Mouse (Mus musculus) myocyte (in vitro differentiated cells): ENCODE measurements around the gene Olfr153. TPM values are rescaled to one million over a fixed set of nuclear protein-coding genes. Genes with fewer than 3 reads are reported as not detected.
"Not testable (repeated sequence)": the region's sequence is repeated elsewhere in the genome, so short reads cannot be mapped to it uniquely, and the experiment has no call there.

ENCODE experiments used
- H3K27me3 ChIP-seq: one replicate; pipeline ENCODE4 v1.6.1; 2011; ENCODE audit not compliant: control insufficient read depth, insufficient read depth, insufficient read length
- H3K36me3 ChIP-seq: one replicate; pipeline ENCODE4 v1.6.1; 2011; ENCODE audit not compliant: control insufficient read depth, insufficient read depth
- H3K4me2 ChIP-seq: one replicate; pipeline ENCODE4 v1.6.1; 2011; ENCODE audit warnings: low read depth, control low read depth
- H3K4me3 ChIP-seq: one replicate; pipeline ENCODE4 v1.5.1; 2011; ENCODE audit warnings: mild to moderate bottlenecking, control low read depth, moderate library complexity
- H3K79me2 ChIP-seq: one replicate; pipeline ENCODE4 v1.6.1; 2011; ENCODE audit not compliant: control insufficient read depth, insufficient read depth
- H3ac ChIP-seq: one replicate; pipeline ENCODE4 v1.6.1; 2011; ENCODE audit not compliant: control insufficient read depth, insufficient read length
- E2F4 ChIP-seq: IDR thresholded peaks from one replicate; pipeline ENCODE4 v1.6.1; 2011; ENCODE audit warnings: mild to moderate bottlenecking, control low read depth, moderate library complexity; ENCODE audit not compliant: insufficient read depth
- MYOG ChIP-seq, 3 experiments: IDR thresholded peaks; one replicate each; pipeline ENCODE4 v1.6.1; 2011; ENCODE audit warnings: control low read depth in 2 of 3, low read depth in 2 of 3, mild to moderate bottlenecking in 2 of 3; ENCODE audit not compliant: insufficient read length in 2 of 3, control insufficient read depth in 1 of 3, insufficient read depth in 1 of 3
- USF1 ChIP-seq: IDR thresholded peaks from one replicate; pipeline ENCODE4 v1.6.1; 2011; ENCODE audit warnings: low read depth, mild to moderate bottlenecking, control low read depth, moderate library complexity
- polyA plus RNA-seq: library from polyadenylated mRNA; unstranded; fragments of >200 nt; fragmentation: generic; extraction: Trizol; gene quantifications from one replicate; pipeline ENCODE4 v1.2.1, GENCODE M21; 2012; ENCODE audit warnings: missing spikeins

Olfr153 gene
- polyA plus RNA-seq, 1 experiment = not detected

GRCm38 (mm10) chr2:87545442-87545841 lies 13.8 kb downstream of the Olfr153 start, which contains the start of gene Olfr1128:
Olfr1128 (minus strand) TSS chr2:87545542.
- no peak for TF ChIP-seq MYOG (IDR thresholded peaks at IDR 0.05; ENCODE audit: control insufficient read depth in 1 of 3, insufficient read depth in 1 of 3, insufficient read length in 2 of 3, low read depth in 2 of 3)
- no peak for TF ChIP-seq E2F4
- no peak for TF ChIP-seq USF1
- no peak within 1 kb of the TSS for H3K4me2 ChIP-seq
- no peaks in the 10 kb centered on the region for H3K36me3 ChIP-seq
- no peaks in the 10 kb centered on the region for H3K79me2 ChIP-seq
- no peak within 1 kb of the TSS for H3ac ChIP-seq
- H3K4me3 ChIP-seq = no peak within 1 kb of the TSS
- no peaks in the 10 kb centered on the region for H3K27me3 ChIP-seq

- H3K4me2 ChIP-seq, H3ac ChIP-seq, H3K79me2 ChIP-seq: not testable (repeated sequence)
These were observed 42.0 kb downstream of the Olfr153 start, which contains the start of gene Olfr1129 for GRCm38 (mm10) chr2:87573602-87574001. Olfr1129 (plus strand) TSS chr2:87573902.

More at GRCm38 (mm10) chr2:87573602-87574001, 42.0 kb downstream of the Olfr153 start, which contains the start of gene Olfr1129:
- H3K36me3 ChIP-seq, H3K27me3 ChIP-seq, H3K4me3 ChIP-seq: not testable (repeated sequence)

Other genes starting within 250 kb of the Olfr153 start
- gene Olfr1118, start 224.2 kb upstream of the Olfr153 start, polyA plus RNA-seq = not detected
- not detected for gene Olfr1120, start 177.0 kb upstream of the Olfr153 start, polyA plus RNA-seq
- gene Olfr1121, start 161.9 kb upstream of the Olfr153 start, polyA plus RNA-seq = not detected
- not detected for gene Olfr1122, start 145.9 kb upstream of the Olfr153 start, polyA plus RNA-seq
- gene Olfr1123, start 115.2 kb upstream of the Olfr153 start, polyA plus RNA-seq = not detected
- not detected for gene Olfr1124, start 101.5 kb upstream of the Olfr153 start, polyA plus RNA-seq
- not detected for gene Olfr1126, start 77.8 kb upstream of the Olfr153 start, polyA plus RNA-seq
- gene Pramel7, start 34.7 kb upstream of the Olfr153 start, polyA plus RNA-seq = not detected
- gene Pramel6, start 25.2 kb upstream of the Olfr153 start, polyA plus RNA-seq = not detected
- not detected for gene Olfr1128, start 13.7 kb downstream of the Olfr153 start, polyA plus RNA-seq
- not detected for gene Olfr1129, start 42.1 kb downstream of the Olfr153 start, polyA plus RNA-seq
- not detected for gene Olfr1130, start 74.4 kb downstream of the Olfr153 start, polyA plus RNA-seq
- not detected for gene Olfr1131, start 95.3 kb downstream of the Olfr153 start, polyA plus RNA-seq
- not detected for gene Olfr1132, start 105.7 kb downstream of the Olfr153 start, polyA plus RNA-seq
- not detected for gene Olfr1133, start 115.6 kb downstream of the Olfr153 start, polyA plus RNA-seq
- gene Olfr1134, start 126.7 kb downstream of the Olfr153 start, polyA plus RNA-seq = not detected
- not detected for gene Olfr1135, start 141.9 kb downstream of the Olfr153 start, polyA plus RNA-seq
- gene Olfr1136, start 162.2 kb downstream of the Olfr153 start, polyA plus RNA-seq = not detected
- not detected for gene Olfr1137, start 181.4 kb downstream of the Olfr153 start, polyA plus RNA-seq
- gene Olfr1138, start 208.2 kb downstream of the Olfr153 start, polyA plus RNA-seq = not detected
- not detected for gene Olfr1140, start 212.0 kb downstream of the Olfr153 start, polyA plus RNA-seq
- gene Olfr1141, start 222.2 kb downstream of the Olfr153 start, polyA plus RNA-seq = not detected
- gene Olfr152, start 247.7 kb downstream of the Olfr153 start, polyA plus RNA-seq = not detected